Comparison of ENCODE assay signal across 16 mouse cellular contexts in the genomic region with DNA sequence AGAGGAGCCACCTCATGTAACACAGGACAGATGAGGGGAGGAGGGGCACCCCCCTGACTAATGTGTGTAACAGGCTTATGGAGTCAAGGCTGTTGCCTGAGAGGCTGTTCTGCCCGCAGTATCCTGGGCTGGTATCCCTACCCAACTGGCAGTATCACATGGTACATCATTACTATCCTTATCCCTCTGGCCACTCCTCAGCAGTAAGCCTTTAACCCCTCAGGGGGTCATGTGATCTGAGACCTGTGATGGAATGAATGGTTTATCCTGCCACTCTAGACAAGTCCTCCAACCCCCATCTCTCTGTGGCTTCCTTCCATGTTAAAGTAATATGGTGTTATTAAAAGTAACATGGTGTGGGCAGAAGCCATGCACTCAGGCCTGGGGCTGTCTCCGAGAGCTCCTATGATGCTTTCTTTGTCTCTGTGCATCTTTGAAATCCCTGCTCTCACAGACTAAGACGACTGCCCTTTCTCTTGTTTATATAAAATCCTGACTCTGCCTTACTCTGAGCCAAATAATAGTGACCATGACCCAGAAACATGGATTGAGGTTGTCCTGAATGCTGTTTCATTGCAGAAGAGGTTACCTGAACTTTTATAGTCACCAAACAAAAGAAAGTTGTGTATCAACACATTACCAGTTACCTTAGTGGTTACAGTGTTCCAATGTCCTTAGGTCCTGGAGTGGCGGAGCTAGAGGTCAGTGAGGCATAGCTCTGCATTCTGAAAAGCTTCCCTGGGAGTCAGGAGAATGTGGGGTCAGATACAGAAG.
DNase-seq lines count a peak whose midpoint lies in the region; ATAC-seq lines count a peak whose summit lies in the region.
"Had no signal": no experiment of that assay in that cellular context is flagged by ENCODE, and none has a peak within 500 bp of the region (broad histone marks: within the 10 kb centered on the region; RNA-seq: fewer than 3 reads in every experiment).

No protein-coding gene starts in this region.

- 67% methylated on average over 4 of the region's 4 CpGs for WGBS in liver, embryonic 15.5 days (ENCODE audit: insufficient replicate concordance)

- H3K4me1 ChIP-seq in megakaryocyte, embryonic 14.5 days = peaks cover 35% of the 10 kb centered on the region
- peaks cover 58% of the 10 kb centered on the region for H3K4me1 ChIP-seq in liver, embryonic 15.5 days (replicated peaks)

- no peak overlapping the region for H3K9ac ChIP-seq in liver, embryonic 15.5 days
- H3K9ac ChIP-seq: forebrain, embryonic 12.5 days; lung, embryonic 14.5 days; midbrain, embryonic 13.5 days; neural tube, embryonic 15.5 days had no signal

- ATAC-seq in megakaryocyte, adult 5-6 weeks (ENCODE audit: poor library complexity, severe bottlenecking) = no peak
- ATAC-seq in liver, embryonic 15.5 days (ENCODE audit: insufficient read depth) = no peak
- ATAC-seq: hindbrain, postnatal 0 days; midbrain, embryonic 13.5 days had no signal

- peaks cover 12% of the 10 kb centered on the region for H3K36me3 ChIP-seq in megakaryocyte, embryonic 14.5 days (replicated peaks; ENCODE audit: low read length)
- H3K36me3 ChIP-seq in liver, embryonic 15.5 days (replicated peaks) = peaks cover 8% of the 10 kb centered on the region; the same call in 1 of the 2 replicates
- H3K36me3 ChIP-seq: neural tube, embryonic 15.5 days had no signal

- peak overlapping the region; percentile 12 for H3K4me3 ChIP-seq in megakaryocyte, embryonic 14.5 days (replicated peaks)
- no peak overlapping the region for H3K4me3 ChIP-seq in liver, embryonic 15.5 days (replicated peaks)
- H3K4me3 ChIP-seq: forebrain, embryonic 12.5 days; midbrain, embryonic 13.5 days; myocyte; neural tube, embryonic 15.5 days had no signal

- peaks cover 10% of the 10 kb centered on the region for H3K9me3 ChIP-seq in megakaryocyte, embryonic 14.5 days
- no peaks in the 10 kb centered on the region for H3K9me3 ChIP-seq in liver, embryonic 15.5 days (replicated peaks)
- H3K9me3 ChIP-seq: forebrain, embryonic 12.5 days; midbrain, embryonic 13.5 days; neural tube, embryonic 15.5 days had no signal

- peak overlapping the region; percentile 96 for H3K27ac ChIP-seq in liver, embryonic 15.5 days (replicated peaks)
- H3K27ac ChIP-seq: forebrain, embryonic 12.5 days; hindbrain, postnatal 0 days; midbrain, embryonic 13.5 days; neural tube, embryonic 15.5 days had no signal

- DNase-seq in adrenal gland, postnatal 14 days = peak; percentile 39
- no peak for DNase-seq in adrenal gland, adult 18-20 months (ENCODE audit: low spot score in 2 of 2)
- peak; percentile 12 for DNase-seq in kidney, adult 11 months
- no peak for DNase-seq in kidney, adult 8-10 months
- no peak for DNase-seq in ovary, postnatal 36 days (ENCODE audit: low spot score)
- DNase-seq: cerebellum, adult 9-11 months; lung, embryonic 14.5 days; lung, postnatal 4 days had no signal

- H3K4me2 ChIP-seq in liver, embryonic 15.5 days = peak overlapping the region; percentile 61; the same call in 1 of the 2 replicates
- H3K4me2 ChIP-seq: forebrain, embryonic 12.5 days; lung, embryonic 14.5 days; midbrain, embryonic 13.5 days; neural tube, embryonic 15.5 days had no signal

- no peaks in the 10 kb centered on the region for H3K27me3 ChIP-seq in megakaryocyte, embryonic 14.5 days (replicated peaks)
- no peaks in the 10 kb centered on the region for H3K27me3 ChIP-seq in liver, embryonic 15.5 days
- H3K27me3 ChIP-seq: forebrain, embryonic 12.5 days; midbrain, embryonic 13.5 days; neural tube, embryonic 15.5 days had no signal

Comparison
In these comparisons a context has a peak if more than half of its experiments do, and no peak if none do; other contexts are left out.
1. DNase-seq: peak in adrenal gland, postnatal 14 days (single experiment) and kidney, adult 11 months (single experiment); none in adrenal gland, adult 18-20 months (0 of 2), kidney, adult 8-10 months (0 of 2) and ovary, postnatal 36 days (single experiment).